Mouse (Mus musculus) CD4-positive, CD25-positive, alpha-beta regulatory T cell, adult 9 weeks (primary cell): ENCODE data around the gene Kansl1l. TPM values are rescaled to one million over a fixed set of nuclear protein-coding genes. Genes with fewer than 3 reads are reported as not detected.

Experiments
- polyA plus RNA-seq: library from polyadenylated mRNA; unstranded; fragments of 100-300 nt; shearing (Covaris generic); gene quantifications from one replicate; pipeline ENCODE4 v1.2.1, GENCODE M21; 2017

The Kansl1l gene
- 6.7 TPM for polyA plus RNA-seq

GRCm38 (mm10) chr1:66817453-66817839 lies at the start of gene Kansl1l:
Gene Kansl1l, minus strand, starts transcription at chr1:66817562.

GRCm38 (mm10) chr1:66862712-66863511 lies 45.5 kb upstream of the Kansl1l start, which contains the start of gene Acadl:
Gene Acadl, minus strand, starts transcription at chr1:66863277.

GRCm38 (mm10) chr1:66700693-66701575 lies 116.4 kb downstream of the Kansl1l start, which contains the start of gene Rpe:
Gene Rpe, plus strand, starts transcription at chr1:66700831.

Other genes with a start within 250 kb of the Kansl1l start
- 61.3 TPM for gene Rpe, start 116.7 kb downstream of the Kansl1l start, polyA plus RNA-seq
- 22.6 TPM for gene Acadl, start 45.7 kb upstream of the Kansl1l start, polyA plus RNA-seq
- not detected for gene Myl1, start 127.8 kb upstream of the Kansl1l start, polyA plus RNA-seq
- 73.5 TPM for gene Lancl1, start 221.3 kb upstream of the Kansl1l start, polyA plus RNA-seq